Mouse (Mus musculus) olfactory bulb, adult 2 months (tissue): ENCODE results near the gene Efhd1.

Experiments used
- CTCF ChIP-seq: fragments of 200-500 bp; IDR thresholded peaks from 2 replicates; pipeline ENCODE4 v1.5.1; 2012; ENCODE audit warnings: low read depth, mild to moderate bottlenecking, low read length, moderate library complexity; ENCODE audit not compliant: insufficient read depth
- POLR2A ChIP-seq: fragments of 200-500 bp; IDR thresholded peaks from 2 replicates; pipeline ENCODE4 v1.6.1; 2012; ENCODE audit warnings: mild to moderate bottlenecking, low read depth, low read length, moderate library complexity; ENCODE audit not compliant: insufficient read depth

DNA sequence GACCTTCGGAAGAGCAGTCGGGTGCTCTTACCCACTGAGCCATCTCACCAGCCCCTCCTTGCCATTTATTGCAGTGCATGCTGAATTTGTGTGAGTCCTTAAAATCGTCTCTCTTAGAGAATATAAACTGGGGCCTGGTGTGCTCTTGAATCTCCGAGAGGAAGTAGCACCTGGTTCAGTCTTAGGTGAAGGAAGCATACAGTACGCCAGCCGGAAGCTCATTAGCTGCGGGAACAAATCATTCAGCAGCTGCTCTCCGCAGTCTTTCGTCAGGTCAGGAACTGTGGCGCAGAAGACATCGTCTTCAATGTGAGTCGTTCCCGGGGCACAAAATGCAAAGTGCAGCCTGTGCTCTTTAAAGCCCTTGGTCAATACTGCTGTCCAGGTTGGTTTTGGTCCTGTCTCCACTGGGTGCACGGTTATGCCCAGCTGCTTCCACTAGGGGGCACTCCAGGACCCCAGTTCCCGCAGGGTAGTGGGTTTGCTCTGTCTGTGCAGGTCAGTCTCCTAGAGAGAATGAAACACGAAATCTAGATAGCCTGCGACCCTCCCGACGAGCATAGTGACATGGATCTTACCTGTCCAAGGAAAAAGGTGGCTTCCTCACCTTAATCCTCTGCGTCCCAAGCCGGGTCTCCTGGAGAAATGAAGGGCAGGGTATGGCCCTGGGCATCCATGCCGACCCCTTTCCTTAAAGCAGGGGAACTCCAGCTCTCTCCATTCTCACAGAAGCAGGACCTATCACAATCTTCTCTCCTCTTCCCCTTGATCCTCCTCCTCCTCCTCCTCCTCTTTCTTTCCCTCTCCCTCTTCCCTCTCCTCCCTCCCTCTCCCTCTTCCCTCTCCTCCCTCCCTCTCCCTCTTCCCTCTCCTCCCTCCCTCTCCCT, 18.0 kb upstream of the Efhd1 start:
- TF ChIP-seq CTCF (peak; percentile 77), POLR2A (no peak)
